Mouse (Mus musculus) G1E (cell line): Measurements from ENCODE around the gene Actn3.

Source experiments
- CTCF ChIP-seq: IDR thresholded peaks from 2 replicates; pipeline ENCODE4 v1.5.1; 2012; ENCODE audit warnings: low read depth, low read length, inconsistent platforms, mixed read lengths
- GATA1 ChIP-seq: IDR thresholded peaks from 2 replicates; pipeline ENCODE4 v1.6.1; 2012; ENCODE audit warnings: borderline replicate concordance, low read length, inconsistent platforms, mixed read lengths

DNA sequence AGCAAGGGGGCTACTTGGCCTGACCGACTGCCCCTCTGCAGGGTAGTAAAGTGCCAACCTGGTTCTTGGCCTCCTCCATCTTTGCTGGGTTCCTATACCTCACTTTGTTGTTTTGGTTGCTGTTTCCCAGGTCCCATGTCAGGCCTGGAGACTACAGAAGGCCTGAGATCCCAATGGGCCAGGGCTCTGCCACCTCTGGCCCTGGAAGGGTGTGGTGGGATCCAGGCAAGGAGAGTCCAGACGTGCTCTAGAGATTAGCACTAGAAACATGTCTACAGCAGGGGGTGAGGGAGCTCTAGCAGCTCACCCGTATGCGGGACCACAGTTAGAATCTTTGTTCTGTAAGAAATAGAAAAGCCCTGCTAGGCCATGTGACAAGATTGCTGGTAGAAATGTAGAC lies 6.3 kb upstream of the Actn3 start:
- no peak for TF ChIP-seq CTCF
- TF ChIP-seq GATA1 = no peak
